Mouse (Mus musculus): ENCODE results near the gene Kcnd2. TPM values are rescaled to one million over a fixed set of nuclear protein-coding genes. Genes with fewer than 3 reads are reported as not detected.
A peak's percentile ranks its signal among the peaks of the same experiment; 100 is the strongest.
"Not testable (repeated sequence)": the region's sequence is repeated elsewhere in the genome, so short reads cannot be mapped to it uniquely, and the experiment has no call there.

Gene Kcnd2
- polyA plus RNA-seq, 1 experiment from 2014 or later, result 1.5 TPM

DNA sequence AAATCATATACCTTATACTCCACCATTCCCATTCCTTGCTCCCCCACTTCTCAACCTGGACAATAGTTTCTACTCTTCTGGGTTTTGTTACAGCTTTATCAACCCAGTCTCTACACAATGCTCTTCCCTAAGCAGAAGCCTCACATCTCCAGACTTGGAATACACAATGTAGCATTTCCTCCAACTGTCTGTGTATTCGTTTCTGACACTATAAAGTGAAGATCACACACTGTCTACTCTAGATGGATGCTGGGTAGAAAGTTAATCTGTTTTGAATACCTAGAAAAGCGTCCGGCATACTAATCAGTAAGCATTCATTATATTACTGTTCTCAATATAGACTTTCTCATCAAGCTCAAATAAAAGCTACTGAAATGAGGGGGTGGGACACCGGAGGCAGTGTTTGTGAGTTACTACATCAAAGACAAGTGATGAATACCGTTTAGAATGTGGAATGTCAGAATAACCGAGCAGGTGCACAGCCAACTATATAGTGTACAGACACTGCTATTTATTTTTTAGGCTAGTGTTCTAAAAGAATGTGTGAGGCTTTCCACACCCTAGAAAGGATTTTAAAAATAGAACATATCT, 62.1 kb downstream of the Kcnd2 start:
- Histone ChIP-seq H3K36me3 (no peaks in the 10 kb centered on the region), H3K9me3 (replicated peaks) (no peaks in the 10 kb centered on the region), H3K27ac (no peak overlapping the region), H3K9ac (no peak overlapping the region), H3K4me2 (no peak overlapping the region), H3K4me3 (no peak overlapping the region), H3K4me1 (replicated peaks) (no peaks in the 10 kb centered on the region), H3K27me3 (no peaks in the 10 kb centered on the region)
- no peak for ATAC-seq (replicated peaks; ENCODE audit: insufficient number of reproducible peaks, insufficient read depth, low FRiP score, low read depth)
- 38% methylated on average over 6 of the region's 6 CpGs for WGBS

DNA sequence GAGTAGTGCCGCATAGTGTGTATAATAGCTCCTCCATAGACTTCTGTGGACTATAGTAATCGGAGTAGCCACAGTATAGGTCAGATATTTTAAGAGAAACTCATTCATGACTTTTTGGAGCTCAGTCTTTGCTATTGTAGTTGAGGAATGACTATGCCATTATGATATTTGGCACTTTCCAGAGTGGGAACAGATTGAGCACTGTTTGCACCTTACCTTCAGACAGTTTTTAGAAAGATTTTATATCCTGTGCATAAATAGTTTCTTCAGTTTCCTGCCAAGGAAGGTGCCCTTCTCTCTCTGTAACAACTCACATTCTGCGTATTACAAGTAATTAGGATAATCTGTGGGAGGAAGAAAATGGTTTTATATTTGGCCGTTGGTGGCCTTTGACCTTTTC, 89.6 kb downstream of the Kcnd2 start:
- Histone ChIP-seq H3K4me2 (no peak overlapping the region), H3K9me3 (replicated peaks) (no peaks in the 10 kb centered on the region), H3K9ac (no peak overlapping the region), H3K27ac (no peak overlapping the region), H3K4me3 (no peak overlapping the region), H3K36me3 (no peaks in the 10 kb centered on the region), H3K4me1 (replicated peaks) (no peaks in the 10 kb centered on the region; the same call in 1 of the 2 replicates), H3K27me3 (no peaks in the 10 kb centered on the region)
- WGBS, result 86% methylated on average over 4 of the region's 4 CpGs
- no peak for ATAC-seq (replicated peaks; ENCODE audit: insufficient number of reproducible peaks, insufficient read depth, low FRiP score, low read depth)

DNA sequence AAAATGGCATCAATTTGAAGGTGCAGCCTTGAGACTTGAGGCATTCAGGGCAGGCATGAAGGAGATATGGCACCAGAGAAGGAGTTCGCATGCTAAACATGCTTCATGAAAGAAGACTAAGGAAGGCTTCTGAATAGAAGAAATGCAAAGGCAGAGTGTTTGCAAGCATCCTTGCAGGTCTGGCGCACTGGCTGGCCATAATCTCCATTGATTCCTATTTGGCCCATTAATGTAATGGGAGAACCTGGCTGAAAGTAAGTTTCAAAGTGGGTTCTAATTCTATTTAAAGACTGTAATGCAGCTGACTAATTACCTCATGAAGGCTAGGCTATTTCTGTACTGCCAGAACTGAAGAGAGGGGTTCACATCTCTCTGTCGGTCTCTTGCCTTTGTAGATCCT, 94.9 kb downstream of the Kcnd2 start:
- Histone ChIP-seq H3K4me3 (no peak overlapping the region), H3K27ac (no peak overlapping the region), H3K9me3 (replicated peaks) (no peaks in the 10 kb centered on the region), H3K4me1 (replicated peaks) (no peaks in the 10 kb centered on the region; the same call in 1 of the 2 replicates), H3K36me3 (no peaks in the 10 kb centered on the region), H3K4me2 (no peak overlapping the region), H3K27me3 (no peaks in the 10 kb centered on the region), H3K9ac (no peak overlapping the region)
- 69% methylated on average over 3 of the region's 3 CpGs for WGBS
- ATAC-seq (replicated peaks; ENCODE audit: insufficient number of reproducible peaks, insufficient read depth, low FRiP score, low read depth), result peak; percentile 39; the same call in 1 of the 2 replicates

DNA sequence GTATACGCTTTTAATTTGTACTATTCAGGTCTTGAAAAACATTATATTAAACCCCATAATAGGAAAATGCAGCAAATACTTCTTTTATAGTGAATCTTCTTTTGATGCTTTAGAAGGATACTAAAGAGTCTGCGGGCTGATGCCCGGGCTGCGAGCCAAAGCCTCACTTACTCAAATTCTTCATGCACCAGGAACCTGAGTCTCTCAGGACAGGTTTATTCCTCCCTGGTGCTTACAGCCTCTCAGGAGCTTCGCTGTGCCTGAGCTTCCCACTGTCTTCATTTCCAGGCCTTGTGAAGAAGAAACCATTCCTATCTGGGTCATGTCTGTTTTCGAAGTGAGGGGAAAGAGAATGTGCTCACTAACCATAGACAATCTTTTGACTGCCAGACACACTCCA, 106.1 kb downstream of the Kcnd2 start:
- H3K27ac ChIP-seq, result no peak overlapping the region
- H3K36me3 ChIP-seq, result no peaks in the 10 kb centered on the region
- H3K9ac ChIP-seq, result no peak overlapping the region
- no peaks in the 10 kb centered on the region for H3K27me3 ChIP-seq
- no peaks in the 10 kb centered on the region for H3K9me3 ChIP-seq (replicated peaks)
- no peak overlapping the region for H3K4me3 ChIP-seq
- no peak overlapping the region for H3K4me2 ChIP-seq
- ATAC-seq (replicated peaks; ENCODE audit: insufficient number of reproducible peaks, insufficient read depth, low FRiP score, low read depth), result no peak
- H3K4me1 ChIP-seq (replicated peaks), result no peaks in the 10 kb centered on the region
- WGBS, result 83% methylated on average over 6 of the region's 6 CpGs

DNA sequence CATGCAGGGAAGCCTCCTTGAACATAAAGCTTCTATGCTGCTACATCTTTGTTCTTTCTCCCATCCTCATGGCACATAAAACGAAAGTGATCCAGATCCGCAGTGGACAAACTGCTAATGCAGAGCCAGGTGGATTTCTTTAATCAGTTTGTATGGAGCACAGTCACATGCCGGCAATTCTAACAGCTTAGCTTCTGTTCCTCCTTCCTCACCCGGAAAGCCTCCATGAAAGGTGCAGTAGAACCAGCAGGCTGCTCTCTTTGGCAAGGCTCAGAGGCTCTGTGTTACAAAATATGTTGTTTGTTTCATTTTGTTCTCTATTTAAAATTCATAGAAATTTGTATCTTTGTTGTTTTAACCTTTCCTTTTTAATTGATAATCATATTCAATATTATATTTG, 106.9 kb downstream of the Kcnd2 start:
- Histone ChIP-seq H3K9me3 (replicated peaks) (no peaks in the 10 kb centered on the region), H3K9ac (no peak overlapping the region), H3K36me3 (no peaks in the 10 kb centered on the region), H3K27ac (no peak overlapping the region), H3K4me2 (no peak overlapping the region), H3K27me3 (no peaks in the 10 kb centered on the region), H3K4me3 (no peak overlapping the region), H3K4me1 (replicated peaks) (no peaks in the 10 kb centered on the region)
- WGBS, result 80% methylated on average over 4 of the region's 4 CpGs
- no peak for ATAC-seq (replicated peaks; ENCODE audit: insufficient number of reproducible peaks, insufficient read depth, low FRiP score, low read depth)

DNA sequence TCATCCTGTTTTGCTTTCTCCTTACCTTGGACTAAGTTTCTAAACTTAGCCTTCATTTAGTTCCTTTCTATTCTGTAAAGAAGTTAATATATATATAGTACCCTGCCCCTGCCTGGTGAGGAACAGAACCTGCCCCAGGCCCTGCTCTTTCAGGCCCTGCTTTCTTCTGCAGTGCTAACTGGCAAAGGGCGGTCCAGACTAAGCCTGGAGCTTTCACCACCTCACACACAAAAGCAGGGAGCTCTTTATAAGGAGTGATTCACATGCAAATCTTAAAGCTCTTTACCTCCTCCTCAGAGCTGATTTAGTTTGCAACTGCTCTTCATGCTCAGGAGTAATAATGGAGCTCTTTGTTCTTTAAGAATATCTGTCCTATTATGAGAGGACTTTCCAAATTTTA, 109.9 kb downstream of the Kcnd2 start:
- H3K36me3 ChIP-seq, result no peaks in the 10 kb centered on the region

DNA sequence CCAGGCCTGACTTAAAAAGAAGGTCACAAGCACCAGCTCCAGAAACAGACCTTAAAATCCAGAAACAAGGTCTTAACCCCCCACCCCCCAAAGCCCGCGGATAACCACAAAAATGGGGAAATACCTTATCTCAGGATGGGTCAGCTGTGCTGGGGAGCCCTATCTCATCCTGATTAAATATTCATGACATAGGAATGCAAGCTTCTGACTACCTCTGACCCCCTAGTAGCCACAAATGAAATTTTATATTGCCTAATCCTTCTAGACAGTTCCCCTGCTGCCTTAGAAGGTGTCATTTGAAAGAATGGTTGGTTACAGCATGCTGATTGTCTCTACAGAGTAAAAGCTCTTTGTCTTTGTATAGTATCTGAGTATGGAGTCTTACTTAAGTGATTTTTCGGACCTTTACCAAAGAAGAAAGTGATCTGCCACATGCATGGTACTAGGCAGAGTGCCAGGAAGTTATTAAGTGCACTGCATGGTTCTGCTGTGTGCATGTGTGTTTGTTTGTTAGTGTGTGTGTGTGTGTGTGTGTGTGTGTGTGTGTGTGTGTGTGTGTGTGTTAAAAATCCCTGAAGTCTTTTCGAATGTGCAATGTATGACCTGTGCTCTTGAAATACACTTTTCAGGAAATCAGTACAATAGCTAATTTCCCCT, 111.9 kb downstream of the Kcnd2 start:
- no peak for ATAC-seq (replicated peaks; ENCODE audit: insufficient number of reproducible peaks, insufficient read depth, low FRiP score, low read depth)

More for the DNA sequence above, 109.9 kb downstream of the Kcnd2 start:
- Histone ChIP-seq H3K27me3 (no peaks in the 10 kb centered on the region), H3K9me3 (replicated peaks) (no peaks in the 10 kb centered on the region), H3K9ac (no peak overlapping the region), H3K4me2 (no peak overlapping the region), H3K27ac (no peak overlapping the region), H3K4me3 (no peak overlapping the region), H3K4me1 (replicated peaks) (no peaks in the 10 kb centered on the region)
- no peak for ATAC-seq (replicated peaks; ENCODE audit: insufficient number of reproducible peaks, insufficient read depth, low FRiP score, low read depth)
- WGBS, result 26% methylated on average over 1 of the region's 1 CpGs

DNA sequence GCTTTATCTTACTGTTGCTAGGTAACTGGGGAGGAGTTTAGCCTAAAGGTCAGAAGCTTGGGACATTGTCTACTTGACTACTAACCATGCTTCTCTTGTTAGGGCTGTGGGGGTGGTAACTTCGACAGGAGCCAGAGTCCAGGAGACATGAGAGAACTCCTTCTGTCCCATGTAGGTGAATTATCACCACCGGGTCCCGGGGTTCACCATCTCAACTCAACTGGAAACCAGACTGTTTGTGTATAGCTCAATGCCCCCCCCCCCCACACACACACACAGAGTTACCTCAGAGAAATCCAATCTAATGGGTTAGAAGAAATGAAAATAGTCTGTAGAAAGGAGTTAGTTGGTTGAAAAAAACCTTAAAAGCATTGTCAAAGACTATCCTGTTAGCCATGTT, 170.0 kb downstream of the Kcnd2 start:
- H3K27ac ChIP-seq; ATAC-seq (replicated peaks; ENCODE audit: insufficient number of reproducible peaks, insufficient read depth, low FRiP score, low read depth); H3K4me3 ChIP-seq; H3K36me3 ChIP-seq; H3K4me1 ChIP-seq (replicated peaks); H3K4me2 ChIP-seq; H3K27me3 ChIP-seq; H3K9me3 ChIP-seq (replicated peaks); H3K9ac ChIP-seq: not testable (repeated sequence)
- WGBS, result 78% methylated on average over 3 of the region's 3 CpGs

More for the DNA sequence above, 111.9 kb downstream of the Kcnd2 start:
- no peaks in the 10 kb centered on the region for H3K9me3 ChIP-seq (replicated peaks)
- H3K4me3 ChIP-seq, result no peak overlapping the region
- H3K4me2 ChIP-seq, result no peak overlapping the region
- no peaks in the 10 kb centered on the region for H3K27me3 ChIP-seq
- no peaks in the 10 kb centered on the region for H3K4me1 ChIP-seq (replicated peaks)
- no peak overlapping the region for H3K9ac ChIP-seq
- WGBS, result 46% methylated on average over 4 of the region's 4 CpGs
- H3K36me3 ChIP-seq, result no peaks in the 10 kb centered on the region
- H3K27ac ChIP-seq, result no peak overlapping the region

DNA sequence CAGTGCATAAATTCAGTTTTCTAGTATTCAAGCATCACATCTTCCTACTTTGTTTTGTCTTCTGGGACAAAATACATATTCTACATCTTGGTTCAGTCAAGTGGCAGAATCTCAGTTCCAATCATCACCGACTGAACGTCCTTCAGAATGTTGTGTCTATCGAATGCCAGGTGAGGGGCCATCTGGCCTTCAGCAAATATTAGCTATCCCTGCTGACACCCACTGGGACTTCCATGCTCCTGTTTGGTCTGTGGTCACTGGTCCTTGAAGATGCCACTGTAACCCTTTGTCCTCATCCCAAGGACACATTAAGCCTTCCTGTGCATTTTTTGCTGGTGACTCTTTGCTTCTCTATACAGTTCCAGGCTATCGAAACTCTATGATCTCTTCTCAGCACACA, 176.5 kb downstream of the Kcnd2 start:
- ATAC-seq (replicated peaks; ENCODE audit: insufficient number of reproducible peaks, insufficient read depth, low FRiP score, low read depth), result no peak
- Histone ChIP-seq H3K4me3 (no peak overlapping the region), H3K27ac (no peak overlapping the region), H3K9ac (no peak overlapping the region), H3K4me2 (no peak overlapping the region), H3K4me1 (replicated peaks) (no peaks in the 10 kb centered on the region), H3K9me3 (replicated peaks) (no peaks in the 10 kb centered on the region), H3K27me3 (no peaks in the 10 kb centered on the region), H3K36me3 (no peaks in the 10 kb centered on the region)
- 88% methylated on average over 4 of the region's 4 CpGs for WGBS

DNA sequence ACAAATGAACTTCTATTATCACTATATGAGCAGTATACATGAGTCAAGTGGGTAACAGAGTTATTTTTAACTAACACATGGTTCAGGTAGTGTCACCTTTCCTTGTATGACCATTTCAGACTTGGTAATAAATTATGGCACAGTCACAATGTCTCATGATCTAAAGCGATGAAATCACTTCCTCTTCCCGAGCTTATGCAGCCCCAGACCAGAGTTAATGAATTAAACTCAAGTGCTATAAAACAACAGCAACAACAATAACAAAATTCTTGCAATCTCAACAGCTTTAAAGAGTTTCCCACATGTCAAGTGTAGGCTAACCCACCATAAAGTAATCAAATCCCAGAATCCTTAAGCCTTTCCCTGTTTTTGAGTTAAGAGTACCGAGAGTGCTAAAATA, 198.4 kb downstream of the Kcnd2 start:
- no peak overlapping the region for H3K4me2 ChIP-seq
- no peak overlapping the region for H3K4me3 ChIP-seq
- WGBS, result 83% methylated on average over 3 of the region's 3 CpGs
- no peak overlapping the region for H3K9ac ChIP-seq
- no peaks in the 10 kb centered on the region for H3K4me1 ChIP-seq (replicated peaks)
- no peak for ATAC-seq (replicated peaks; ENCODE audit: insufficient number of reproducible peaks, insufficient read depth, low FRiP score, low read depth)
- no peaks in the 10 kb centered on the region for H3K27me3 ChIP-seq
- no peaks in the 10 kb centered on the region for H3K36me3 ChIP-seq
- no peak overlapping the region for H3K27ac ChIP-seq
- no peaks in the 10 kb centered on the region for H3K9me3 ChIP-seq (replicated peaks)

DNA sequence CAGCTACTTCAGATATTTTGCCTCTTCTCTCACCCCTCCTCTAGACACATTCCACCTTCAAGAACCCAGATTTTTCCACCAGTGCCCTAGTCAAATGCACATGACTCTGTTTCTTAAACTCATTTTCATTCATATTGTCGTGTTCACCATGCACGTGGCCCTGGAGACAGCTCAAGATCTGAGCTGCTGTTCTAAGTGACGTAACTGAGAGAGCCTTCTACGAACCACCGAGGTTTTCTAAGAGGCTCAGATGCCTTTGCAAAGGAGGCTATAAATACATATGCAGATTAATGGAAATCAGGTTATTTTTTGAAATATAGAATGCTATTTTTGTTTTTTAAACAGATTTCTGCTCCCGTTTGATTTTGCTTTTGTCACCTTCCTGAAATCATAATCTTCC, 202.9 kb downstream of the Kcnd2 start:
- no peaks in the 10 kb centered on the region for H3K4me1 ChIP-seq (replicated peaks)
- no peak overlapping the region for H3K4me3 ChIP-seq
- no peak for ATAC-seq (replicated peaks; ENCODE audit: insufficient number of reproducible peaks, insufficient read depth, low FRiP score, low read depth)
- H3K4me2 ChIP-seq, result no peak overlapping the region
- H3K27me3 ChIP-seq, result no peaks in the 10 kb centered on the region
- H3K9ac ChIP-seq, result no peak overlapping the region
- no peak overlapping the region for H3K27ac ChIP-seq
- no peaks in the 10 kb centered on the region for H3K36me3 ChIP-seq
- H3K9me3 ChIP-seq (replicated peaks), result no peaks in the 10 kb centered on the region
- WGBS, result 68% methylated on average over 6 of the region's 6 CpGs

DNA sequence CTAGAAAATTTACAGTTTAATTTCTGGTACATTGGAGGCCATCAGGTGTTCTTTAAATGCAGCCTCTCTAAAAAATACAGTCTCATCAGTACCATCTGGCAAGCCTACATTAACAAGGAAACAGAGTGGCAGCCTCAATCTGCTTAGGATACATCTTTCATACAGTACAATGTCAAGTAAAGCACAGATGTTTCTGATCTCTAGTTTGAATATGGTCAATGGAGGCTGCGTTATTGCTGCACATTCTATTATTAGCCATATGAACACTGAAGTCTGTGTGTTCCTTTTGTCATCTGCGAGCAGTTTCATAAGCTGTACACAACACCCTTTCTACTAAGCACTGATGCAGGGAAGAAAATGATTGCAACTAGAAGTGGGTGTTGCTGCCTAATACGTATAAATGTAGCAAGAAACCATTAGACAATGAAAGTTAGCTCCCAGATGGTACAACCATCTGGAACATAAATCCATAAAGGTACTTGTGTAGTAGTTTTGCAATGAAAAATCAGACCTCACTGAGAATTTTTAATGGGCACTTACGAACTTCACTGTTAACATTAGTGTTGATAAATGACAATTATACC, 209.0 kb downstream of the Kcnd2 start:
- Histone ChIP-seq H3K4me2 (no peak overlapping the region), H3K9me3 (replicated peaks) (no peaks in the 10 kb centered on the region), H3K9ac (no peak overlapping the region), H3K4me1 (replicated peaks) (no peaks in the 10 kb centered on the region), H3K4me3 (no peak overlapping the region), H3K36me3 (no peaks in the 10 kb centered on the region), H3K27me3 (no peaks in the 10 kb centered on the region), H3K27ac (no peak overlapping the region)
- 67% methylated on average over 4 of the region's 4 CpGs for WGBS
- no peak for ATAC-seq (replicated peaks; ENCODE audit: insufficient number of reproducible peaks, insufficient read depth, low FRiP score, low read depth)
